Mouse (Mus musculus) G1E-ER4 (cell line): ENCODE results near the gene Gpr33. TPM values are rescaled to one million over a fixed set of nuclear protein-coding genes. Genes with fewer than 3 reads are reported as not detected.

Source experiments
- GATA1 ChIP-seq: IDR thresholded peaks from one replicate; pipeline ENCODE4 v1.8.0; 2012; ENCODE audit warnings: low read length, inconsistent platforms
- polyA plus RNA-seq: library from polyadenylated mRNA; stranded (reverse); fragments of >175 nt; gene quantifications from 2 replicates; pipeline ENCODE4 v1.2.3, GENCODE M21; 2012

Gene Gpr33
- polyA plus RNA-seq: not detected in 2 replicates

GRCm38 (mm10) chr12:52027963-52028362 lies at the start of gene Gpr33:
TSS of gene Gpr33 (minus strand) at chr12:52028063.
- TF ChIP-seq GATA1: no peak

- TF ChIP-seq GATA1: no peak
Observed at GRCm38 (mm10) chr12:52049324-52049723, 21.5 kb upstream of the Gpr33 start.

DNA sequence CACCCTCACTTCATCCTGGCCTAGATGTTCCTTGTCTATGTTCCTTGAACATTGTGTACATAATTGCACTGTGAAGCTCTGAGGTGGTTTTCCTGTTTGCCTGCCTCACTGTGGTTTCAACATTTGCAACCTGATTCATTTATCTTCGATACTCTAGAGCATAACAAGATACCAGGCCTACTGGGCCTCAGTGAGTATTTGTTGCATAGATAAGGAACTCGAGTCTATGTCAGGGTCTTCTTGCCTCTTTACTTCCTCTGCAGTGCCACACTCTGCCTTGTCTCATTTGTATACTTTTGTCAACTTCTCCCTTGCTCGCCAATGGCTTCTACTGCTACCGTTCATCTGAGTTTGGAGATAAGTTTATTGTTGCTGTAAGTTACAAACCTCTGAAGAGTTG lies 18.5 kb upstream of the Gpr33 start:
- TF ChIP-seq GATA1: no peak

DNA sequence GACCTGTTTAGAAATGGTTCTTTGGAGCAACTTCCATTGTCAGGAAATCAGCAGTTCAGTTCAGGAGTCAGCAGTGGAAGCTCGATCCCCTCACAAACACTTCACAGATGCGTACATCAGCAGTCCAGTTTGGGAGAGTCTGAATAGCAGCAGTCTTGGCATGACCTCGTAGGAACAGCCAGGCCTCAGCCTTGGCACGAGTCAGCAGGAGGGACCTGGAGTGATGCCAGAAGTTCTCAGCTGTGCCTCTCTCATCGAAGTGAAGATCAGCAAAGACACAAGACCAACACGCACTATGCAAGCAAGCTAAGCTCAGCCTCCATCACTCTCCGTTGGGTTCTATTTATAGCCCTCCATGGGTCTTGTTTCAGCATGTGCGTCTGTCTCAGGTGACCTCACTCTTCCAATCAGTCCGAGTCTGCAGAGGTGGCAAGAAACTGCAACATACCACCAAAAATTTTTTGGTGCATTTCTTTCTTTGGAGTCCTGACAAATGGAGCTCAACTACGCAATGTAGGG lies 15.0 kb upstream of the Gpr33 start:
- TF ChIP-seq GATA1: no peak

DNA sequence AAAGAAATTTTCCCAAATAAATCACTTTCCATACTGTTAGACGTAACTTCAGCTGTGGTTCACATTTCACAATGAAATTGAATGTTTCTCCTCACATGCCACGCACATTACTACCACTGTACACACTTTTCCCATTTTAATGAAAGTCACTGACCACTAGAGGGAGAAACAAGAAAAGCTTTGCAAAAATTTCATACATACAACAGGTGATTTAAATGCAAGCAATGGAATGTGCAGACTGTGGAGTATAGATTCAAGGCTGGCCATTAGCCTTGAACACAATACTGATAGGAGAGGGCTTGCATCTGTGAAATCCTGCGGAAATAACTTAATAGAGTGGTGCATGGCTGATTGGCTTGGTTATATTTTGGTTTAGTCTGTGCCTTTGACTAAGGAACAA lies 10.5 kb upstream of the Gpr33 start:
- TF ChIP-seq GATA1: no peak

GRCm38 (mm10) chr12:52034956-52035355 lies 7.1 kb upstream of the Gpr33 start:
- no peak for TF ChIP-seq GATA1

GRCm38 (mm10) chr12:52032276-52032675 lies 4.4 kb upstream of the Gpr33 start:
- TF ChIP-seq GATA1: no peak

- no peak for TF ChIP-seq GATA1
Observed at GRCm38 (mm10) chr12:52014494-52015029, 13.3 kb downstream of the Gpr33 start.

DNA sequence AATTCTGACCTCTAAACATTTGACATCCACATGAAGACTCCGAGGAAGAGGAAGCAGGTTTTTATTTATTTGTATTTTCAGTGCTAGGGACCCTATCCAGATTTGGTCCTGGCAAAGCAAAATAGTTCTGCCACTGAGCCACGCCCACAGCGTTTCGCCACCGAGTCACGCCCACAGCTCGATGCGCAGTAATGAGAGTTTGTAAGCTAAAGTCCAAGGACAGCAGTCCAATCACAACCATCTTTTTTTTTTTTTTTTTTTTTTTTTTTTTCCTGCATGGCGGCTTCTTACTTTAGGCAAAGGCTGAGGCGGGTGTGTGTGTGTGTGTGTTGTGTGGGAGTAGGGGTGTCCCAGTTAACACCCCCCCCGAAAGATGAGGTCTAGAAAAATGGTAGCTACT lies 13.8 kb downstream of the Gpr33 start:
- no peak for TF ChIP-seq GATA1

DNA sequence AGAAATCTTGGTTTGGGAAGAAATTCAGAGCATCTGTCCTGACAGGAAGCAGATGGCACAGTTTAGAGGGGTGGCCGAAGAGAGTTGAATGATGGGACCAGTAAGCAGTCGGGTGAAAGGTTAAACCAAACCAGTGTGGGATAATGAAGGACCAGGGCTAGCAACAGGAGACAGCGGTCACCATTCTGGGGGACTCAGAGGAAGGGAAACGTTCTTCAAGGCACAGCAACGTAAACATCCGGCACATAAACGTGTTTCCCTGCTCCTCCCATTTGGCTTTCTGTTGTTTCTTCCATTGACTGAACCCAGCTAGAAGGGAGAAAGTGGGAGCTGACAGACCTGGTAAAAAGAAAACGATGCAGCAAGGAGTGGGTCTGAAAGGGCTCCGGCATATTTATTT lies 14.6 kb downstream of the Gpr33 start:
- TF ChIP-seq GATA1: no peak

GRCm38 (mm10) chr12:52012159-52012558 lies 15.7 kb downstream of the Gpr33 start:
- no peak for TF ChIP-seq GATA1

GRCm38 (mm10) chr12:52010630-52010961 lies 17.3 kb downstream of the Gpr33 start:
- no peak for TF ChIP-seq GATA1

GRCm38 (mm10) chr12:52009928-52010629 lies 17.8 kb downstream of the Gpr33 start:
- TF ChIP-seq GATA1: no peak

GRCm38 (mm10) chr12:52006633-52006994 lies 21.2 kb downstream of the Gpr33 start:
- TF ChIP-seq GATA1: no peak

- no peak for TF ChIP-seq GATA1
Observed at GRCm38 (mm10) chr12:52005877-52006632, 21.8 kb downstream of the Gpr33 start, which contains the start of gene Dtd2. TSS of gene Dtd2 (minus strand) at chr12:52006501.

- TF ChIP-seq GATA1: no peak
Observed at GRCm38 (mm10) chr12:52002746-52003145, 25.1 kb downstream of the Gpr33 start.

- TF ChIP-seq GATA1: no peak
Observed at GRCm38 (mm10) chr12:52001544-52001943, 26.3 kb downstream of the Gpr33 start.
